Mouse (Mus musculus) regulatory T cell (primary cell): ENCODE results near the gene Mmab.

Experiments used
- in situ Hi-C: fragments of 300-600 bp; cut with MboI, MseI; formaldehyde crosslinking; loops from one replicate; pipeline ENCODE4 v1.15.1; 2025; ENCODE audit warnings: high pct_unique_total_duplicates

The Mmab gene

DNA sequence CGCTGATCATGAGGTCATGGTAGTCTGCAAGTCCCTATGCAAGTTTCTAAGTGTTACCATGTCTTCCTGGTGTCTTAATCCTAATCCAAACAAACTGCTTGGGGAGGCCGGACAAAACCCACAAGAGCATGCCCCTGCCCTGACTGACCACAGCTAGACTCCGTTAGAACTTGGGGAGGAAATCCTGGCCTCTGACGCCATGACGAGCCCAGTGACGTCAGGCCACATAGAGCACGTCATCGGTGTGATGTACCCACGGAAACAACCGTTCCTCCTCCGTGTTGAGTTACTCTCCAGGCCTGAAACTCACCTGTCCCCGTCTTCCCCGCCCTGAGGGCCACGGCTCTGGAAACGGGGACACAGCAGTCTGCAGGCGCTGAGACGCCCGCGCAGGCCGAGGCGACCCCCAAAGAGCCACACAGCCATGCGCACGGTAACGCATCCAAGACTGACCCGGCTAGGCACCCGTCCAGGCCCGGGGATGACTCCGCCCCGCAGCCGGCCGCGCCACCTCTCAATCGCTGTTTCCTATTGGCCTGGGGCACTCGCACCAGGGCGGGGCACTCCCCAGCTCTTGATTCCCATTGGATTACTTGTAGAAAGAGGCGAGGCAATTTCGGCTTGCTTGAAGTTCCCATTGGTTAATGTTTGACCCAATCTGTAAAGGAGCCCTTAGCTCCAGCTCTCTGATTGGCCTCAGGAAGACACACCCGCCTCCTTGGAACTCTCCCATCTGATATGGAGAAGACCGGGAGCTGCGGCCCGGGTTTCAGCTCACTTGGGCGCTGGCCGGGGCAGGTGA is at the start of gene Mmab, which contains the start of gene Mvk:
Mmab (minus strand) TSS at position 495 of the 802 bp plus-strand sequence.
Mvk (plus strand) TSS at position 704 of the 802 bp plus-strand sequence.
- in situ Hi-C loops = loop anchor here (10.0 kb wide), 1 partner anchor 669 kb away; the partner anchor contains the start of genes Iscu and Sart3

DNA sequence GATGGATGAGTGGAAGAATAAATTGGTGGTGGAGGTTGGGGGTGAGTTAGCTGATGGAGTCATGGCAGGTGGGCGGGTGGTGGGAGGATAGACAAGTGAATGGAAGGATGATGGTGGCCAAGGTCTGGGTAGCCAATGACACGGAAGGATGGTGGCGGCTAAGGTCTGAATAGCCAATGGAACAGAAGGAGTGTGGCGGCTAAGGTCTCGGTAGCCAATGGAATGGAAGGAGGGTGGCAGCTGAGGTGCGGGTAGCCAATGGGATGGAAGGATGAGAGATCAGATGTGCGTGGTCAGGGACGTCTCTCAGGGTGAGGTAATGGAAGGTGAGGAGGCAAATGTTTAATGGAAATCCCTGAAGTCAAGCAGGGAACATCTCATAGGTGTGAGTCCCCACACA is 46.4 kb upstream of the Mmab start:
- in situ Hi-C loops = no loop called here

DNA sequence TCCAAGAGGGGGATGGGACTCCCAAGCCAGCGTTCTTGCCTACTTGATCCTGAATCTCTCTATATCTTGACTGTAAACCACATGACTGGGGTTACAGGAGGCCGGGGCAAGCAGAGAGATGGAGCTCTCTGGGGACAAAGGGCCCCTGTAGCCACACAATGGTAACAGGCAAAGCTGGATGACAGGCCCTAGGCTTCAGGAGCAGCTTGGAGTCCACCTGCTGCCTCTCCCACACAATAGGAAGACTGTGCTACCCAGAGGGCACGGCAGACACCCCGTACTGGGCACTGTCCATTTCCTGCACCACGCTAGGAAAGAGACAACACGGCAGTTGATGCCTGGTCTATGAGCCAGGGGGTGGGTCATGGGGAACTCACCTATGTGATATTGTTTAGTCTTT is 45.7 kb upstream of the Mmab start:
- in situ Hi-C loops = no loop called here

DNA sequence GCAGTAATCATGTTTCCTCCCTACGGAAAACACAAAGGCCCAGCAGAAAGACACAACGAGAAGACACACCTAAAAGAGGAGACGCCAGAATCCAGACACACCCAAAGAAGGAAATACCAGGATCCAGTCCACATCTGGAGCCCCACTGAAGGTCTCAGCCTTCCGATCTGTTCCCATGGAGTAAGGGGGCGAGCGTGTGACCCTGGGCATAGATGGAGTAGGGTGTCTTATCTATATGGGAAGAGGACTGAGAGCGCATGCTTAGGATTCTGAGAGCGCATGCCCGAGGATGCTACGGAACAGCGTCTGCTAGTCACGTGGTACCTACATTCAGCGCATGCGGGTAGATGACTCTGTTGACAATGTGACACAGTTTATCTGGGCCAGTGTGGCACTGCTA is 41.8 kb upstream of the Mmab start:
- in situ Hi-C loops = no loop called here

DNA sequence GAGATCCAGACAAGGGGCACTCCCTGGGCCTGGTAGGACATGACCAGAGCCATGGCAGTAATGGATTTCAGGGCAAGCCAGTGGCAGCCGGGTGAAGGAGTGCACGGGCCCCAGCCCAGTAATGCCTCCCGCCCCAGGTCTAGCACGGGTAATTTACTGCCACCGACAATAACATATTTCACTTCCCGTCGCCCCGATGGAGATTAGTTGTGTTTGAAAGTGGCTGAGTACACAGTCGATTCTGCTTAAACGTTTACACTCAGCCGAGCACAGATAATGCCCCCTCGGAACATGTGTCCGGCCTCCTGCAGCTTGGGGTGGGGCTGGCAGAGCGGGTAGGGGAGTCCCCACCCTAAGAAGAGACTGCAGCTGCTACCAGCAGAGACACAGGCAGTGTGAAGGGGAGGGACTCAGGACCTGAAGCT is 38.7 kb upstream of the Mmab start:
- in situ Hi-C loops = no loop called here

DNA sequence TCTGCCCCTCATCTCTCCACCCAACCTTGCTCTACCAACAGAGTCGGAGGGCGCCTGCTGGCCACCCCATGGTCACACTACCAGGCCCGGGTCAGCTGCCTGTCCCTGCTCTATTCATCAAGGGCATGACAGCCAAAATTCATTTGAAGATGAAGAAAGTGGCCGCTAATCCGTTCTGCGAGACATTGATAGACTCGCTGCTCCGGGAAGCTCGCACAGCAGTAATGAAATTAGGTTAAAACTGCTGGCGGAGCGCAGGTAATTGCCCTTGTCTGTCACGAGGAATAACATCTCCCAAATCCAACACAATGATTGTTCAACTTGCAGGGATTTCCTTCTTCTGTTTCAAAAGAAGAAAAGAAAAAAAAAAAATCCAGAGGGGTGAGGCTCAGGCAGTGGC is 34.4 kb upstream of the Mmab start:
- in situ Hi-C loops = no loop called here

DNA sequence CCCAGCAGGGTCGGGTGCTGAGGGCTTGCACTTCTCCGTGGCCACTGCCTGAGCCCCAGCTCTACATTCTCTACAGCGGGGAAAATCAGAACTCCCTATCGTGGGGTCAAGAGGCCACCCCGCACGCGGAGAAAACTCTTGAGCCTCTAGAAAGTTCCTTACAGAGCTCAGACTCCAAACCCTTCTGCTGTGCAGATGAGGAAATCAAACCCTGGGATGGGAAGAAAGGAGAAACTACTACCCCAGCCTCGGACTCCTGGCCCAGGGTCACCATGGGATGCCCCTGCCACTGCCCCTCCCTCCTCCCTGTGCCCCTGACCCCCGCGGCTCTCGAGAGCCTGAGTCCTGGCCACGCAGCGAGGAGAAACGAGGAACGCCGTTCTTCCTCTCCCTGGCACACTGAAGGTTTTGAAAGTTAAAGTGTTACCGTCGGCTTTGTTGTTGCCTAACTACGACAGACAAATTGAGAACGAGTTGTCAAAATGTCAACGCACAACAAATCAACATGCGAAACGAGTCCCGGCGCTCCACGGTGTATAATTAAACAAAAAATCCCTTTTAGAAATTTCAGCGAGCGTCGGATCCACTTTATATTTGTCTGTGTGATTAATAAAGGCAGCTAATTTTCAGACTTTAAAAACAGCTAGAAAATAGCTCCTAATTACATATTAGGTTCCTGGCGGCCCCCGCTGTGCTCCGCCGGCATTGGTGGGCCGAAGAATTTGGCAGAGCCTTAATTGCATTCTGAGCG is 31.1 kb upstream of the Mmab start:
- in situ Hi-C loops = no loop called here

DNA sequence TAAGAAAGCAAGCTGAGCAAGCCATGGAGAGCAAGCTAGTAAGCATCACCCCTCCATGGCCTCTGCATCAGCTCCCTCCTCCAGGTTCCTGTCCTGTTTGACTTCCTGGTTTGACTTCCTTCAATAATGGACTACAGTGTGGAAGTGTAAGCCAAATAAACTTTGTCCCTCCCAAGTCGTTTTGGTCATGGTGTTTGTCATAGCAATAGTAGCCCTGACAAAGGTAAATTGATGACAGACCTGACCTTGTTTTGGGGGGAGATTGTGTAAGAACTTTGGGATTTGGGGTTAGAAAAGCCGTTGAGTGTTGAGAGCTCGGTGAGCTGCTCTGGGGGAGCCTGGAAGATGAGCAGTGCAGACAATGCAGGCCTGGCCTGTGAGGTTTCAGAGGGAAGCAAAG is 26.5 kb upstream of the Mmab start:
- in situ Hi-C loops = no loop called here

DNA sequence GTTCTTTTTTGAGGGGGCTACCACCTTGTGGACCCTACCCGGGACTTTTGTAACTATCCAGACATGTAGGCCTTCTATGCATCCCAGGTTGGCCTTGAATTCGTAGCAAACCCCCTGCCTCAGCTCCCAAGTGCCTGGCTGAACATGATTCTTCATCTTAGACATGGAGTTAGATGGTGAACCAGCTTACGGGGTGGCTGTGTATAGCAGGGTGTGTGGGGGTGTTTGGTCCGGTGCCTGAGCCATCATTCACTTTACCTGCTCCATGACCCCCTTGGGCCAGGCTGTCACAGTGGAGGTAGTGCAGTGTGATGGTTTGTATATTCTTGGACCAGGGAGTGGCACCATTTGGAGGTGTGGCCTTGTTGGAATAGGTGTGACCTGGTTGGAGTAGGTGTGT is 24.1 kb upstream of the Mmab start:
- in situ Hi-C loops = no loop called here

DNA sequence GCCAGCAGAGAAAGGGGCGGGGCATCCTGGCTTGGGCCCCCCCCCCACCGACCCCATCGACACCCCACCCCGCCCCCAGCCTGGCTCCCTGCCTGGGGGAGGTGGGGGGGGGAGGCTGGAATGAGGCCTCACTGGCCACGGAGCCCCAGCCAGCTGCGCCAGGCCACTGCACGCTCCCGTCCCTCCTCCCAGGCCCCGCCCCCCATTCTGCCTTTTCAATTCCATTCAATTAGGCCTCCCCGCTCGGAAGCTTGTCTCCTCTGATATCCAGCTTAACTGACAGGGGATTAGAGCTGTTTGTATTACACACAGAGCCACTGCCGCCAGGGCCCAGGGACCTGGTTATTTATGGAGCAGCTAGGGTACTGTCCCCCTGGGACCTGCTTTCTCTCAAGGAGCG is 23.6 kb upstream of the Mmab start:
- in situ Hi-C loops = no loop called here

DNA sequence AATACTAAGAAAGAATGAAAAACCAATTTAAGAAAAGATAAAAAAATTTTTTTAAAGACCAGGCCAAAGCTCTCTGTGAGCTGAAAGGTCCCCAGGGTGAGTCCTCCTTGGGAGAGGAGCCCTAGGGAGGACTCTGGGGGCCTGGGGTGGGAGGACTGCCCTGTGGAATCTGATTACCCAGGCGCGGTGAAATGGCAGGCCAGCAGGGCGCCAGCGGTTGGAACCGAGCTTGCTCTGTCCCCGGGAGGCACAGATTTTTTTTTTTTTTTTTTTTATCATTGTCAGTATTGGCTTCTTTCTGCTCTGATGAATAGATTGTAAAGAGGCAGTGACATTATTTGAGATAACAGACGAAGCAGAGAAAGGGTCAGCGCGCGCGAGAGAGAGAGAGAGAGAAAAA is 23.2 kb upstream of the Mmab start:
- in situ Hi-C loops = no loop called here

DNA sequence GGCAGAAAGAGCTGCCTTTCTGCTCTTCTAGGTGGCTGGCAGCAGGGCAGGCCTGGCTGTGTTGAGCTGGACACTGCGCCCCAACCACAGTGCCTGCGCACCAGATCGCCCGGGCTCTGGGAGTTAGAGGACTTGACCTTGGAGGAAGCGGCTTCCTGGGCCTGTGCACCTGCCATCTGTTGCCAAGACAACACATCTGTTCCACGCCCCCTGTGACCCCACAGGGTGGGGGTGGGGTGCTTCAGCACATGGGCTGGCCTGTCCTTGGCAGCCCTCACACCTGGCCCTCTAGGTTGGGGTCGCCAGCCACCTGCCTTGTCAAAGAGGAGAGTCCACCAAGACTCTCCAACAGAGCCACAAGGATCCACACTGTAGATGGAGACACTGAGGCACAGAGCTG is 21.8 kb upstream of the Mmab start:
- in situ Hi-C loops = no loop called here

DNA sequence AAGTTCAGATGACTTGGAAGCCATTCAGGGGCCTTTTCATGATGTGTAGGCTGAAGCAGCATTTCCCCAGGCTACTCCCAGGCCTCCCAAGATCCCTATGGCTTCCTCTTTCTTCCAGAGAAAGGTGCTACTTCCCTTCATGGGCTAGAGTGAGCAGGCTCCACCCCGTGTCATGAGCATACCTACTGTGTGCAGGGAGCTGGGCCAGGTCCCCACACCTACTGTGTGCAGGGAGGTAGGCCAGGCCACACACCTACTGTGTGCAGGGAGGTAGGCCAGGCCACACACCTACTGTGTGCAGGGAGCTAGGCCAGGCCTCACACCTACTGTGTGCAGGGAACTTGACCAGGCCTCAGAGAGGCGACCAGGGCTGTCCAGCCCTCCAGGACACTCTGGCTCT is 20.7 kb upstream of the Mmab start:
- in situ Hi-C loops = loop anchor here (5.0 kb wide), 1 partner anchor 98 kb away; no protein-coding TSS in a partner anchor

DNA sequence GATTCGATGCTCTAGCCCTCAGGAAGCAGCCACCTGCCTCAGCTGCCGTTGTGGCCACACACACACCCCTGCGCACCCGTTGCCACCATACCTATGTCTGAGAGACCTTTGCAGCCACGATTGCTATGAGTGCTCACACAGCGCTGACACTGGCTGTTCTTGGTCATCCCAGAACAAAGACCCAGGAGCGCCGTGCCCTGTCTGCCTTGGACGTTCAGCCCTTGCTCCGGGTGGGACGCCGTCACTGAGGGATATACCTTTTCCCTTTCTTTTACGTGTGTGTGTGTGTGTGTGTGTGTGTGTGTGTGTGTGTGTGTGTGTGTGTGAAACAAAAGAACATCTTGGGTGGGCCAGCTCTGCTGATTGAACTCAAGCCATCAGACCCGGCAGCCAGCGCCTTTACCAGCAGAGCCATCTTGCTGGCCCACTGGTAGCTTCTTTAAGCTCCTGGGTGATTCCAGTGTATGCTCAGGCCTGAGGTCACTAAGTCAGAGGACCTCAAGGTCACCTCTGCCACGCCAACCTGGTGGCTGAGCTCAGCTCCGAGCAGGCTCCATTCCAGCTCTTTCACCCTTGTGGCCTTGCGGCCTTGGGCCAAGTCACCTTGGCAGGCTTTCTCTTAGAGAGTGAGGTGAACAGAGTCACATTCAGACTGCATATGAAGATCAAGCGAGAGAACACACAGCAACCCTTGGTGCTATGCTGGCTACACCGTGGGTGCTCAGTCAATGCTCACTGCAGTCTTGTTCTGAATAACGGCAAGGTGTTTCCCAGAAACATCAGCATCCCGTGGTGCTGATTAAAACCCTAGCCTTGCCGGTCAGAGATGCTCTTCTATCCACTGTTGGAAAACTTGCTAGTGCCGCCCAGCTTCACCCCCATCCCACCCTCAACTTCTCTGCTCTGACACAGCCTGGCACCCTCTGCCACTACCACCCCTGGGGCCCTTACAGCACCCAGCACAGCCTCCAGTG is 18.5 kb upstream of the Mmab start:
- in situ Hi-C loops = loop anchor here (5.0 kb wide), 1 partner anchor 100 kb away; no protein-coding TSS in a partner anchor

DNA sequence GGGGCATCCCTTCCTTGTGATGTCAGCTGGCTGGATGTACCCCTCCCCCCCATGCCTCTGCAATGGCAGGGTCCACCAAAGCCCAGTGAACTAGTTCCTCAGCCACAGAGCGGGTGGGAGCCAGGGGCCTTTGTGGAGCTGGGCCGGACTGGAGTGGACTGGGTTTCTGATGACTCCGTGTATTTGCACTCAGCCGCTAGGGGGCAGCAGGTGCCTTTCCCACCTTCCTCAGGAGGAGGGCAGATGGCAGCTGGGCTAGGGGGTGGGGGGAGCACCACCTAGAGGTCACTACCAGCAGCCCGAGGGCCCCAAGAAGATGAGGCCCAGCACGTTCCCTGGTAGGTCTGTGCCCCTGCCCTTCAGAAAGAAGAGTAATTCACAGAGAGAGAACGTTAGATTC is 17.4 kb upstream of the Mmab start:
- in situ Hi-C loops = loop anchor here (5.0 kb wide), 1 partner anchor 101 kb away; no protein-coding TSS in a partner anchor

DNA sequence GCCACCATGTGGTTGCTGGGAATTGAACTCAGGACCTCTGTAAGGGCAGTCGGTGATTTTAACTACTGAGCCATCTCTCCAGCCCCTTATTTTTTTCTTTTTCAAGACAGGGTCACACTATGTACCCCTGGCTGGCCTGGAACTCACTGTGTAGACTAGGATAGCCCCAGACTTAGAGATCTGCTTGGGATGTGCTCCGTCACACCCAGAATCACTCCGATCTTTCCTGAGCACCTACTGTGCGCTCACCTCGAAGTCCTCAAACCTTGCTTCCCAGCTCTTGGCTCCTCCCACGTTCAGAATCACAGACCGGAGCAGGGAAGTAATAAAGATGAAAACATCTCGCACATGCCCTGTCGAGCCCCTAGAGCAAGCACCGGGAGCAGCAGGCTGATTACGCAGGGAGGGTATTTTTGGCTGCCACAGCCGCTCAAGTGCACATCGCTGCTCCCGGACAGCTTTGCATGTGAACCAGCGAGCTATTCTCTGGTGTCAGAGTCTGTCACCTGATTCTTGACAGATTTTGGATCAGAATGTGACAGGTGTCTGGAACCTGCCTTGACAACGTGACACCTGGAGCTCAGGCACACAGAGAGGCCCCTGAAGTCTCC is 13.2 kb upstream of the Mmab start:
- in situ Hi-C loops = no loop called here

DNA sequence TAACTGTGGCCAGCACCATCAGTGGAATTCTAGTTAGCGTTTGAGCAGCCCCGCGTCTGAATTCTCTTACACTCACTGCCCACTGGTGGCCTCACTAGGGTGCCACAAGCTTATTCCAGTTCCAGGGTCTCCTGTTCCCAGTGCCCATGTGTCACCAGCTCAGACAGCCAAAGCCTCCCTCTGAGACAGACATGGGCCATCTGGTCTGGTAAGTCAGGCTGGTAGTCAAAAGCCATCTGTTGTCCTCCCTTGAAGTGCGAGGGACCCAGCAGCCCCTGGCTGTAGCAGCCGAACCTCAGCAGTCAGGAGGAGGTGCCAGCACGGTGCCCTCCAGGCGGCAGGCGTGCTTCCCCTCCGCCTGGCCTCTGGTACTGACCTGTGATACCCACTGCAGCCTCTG is 12.4 kb upstream of the Mmab start:
- in situ Hi-C loops = no loop called here

DNA sequence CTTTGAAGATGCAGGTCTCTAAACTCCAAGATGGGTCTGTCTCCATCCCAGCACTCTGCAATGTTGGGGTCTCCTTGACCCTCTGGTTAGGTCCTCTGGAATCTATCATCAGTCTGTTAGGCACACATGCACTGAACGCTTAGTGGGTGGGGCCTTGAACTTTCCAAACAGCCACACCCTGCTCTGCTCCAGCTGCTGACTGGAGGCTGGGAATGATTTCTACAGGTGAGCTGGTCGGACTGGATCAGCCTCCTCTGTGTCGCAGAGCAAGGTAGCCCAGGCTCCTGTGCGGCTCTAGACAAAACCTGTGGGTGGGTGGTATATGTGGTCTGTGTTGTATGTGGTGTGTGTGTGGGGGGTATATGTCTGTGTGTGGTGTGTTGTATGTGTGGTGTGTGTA is 5.2 kb upstream of the Mmab start:
- in situ Hi-C loops = loop anchor here (10.0 kb wide), 1 partner anchor 674 kb away; the partner anchor contains the start of genes Iscu and Sart3

DNA sequence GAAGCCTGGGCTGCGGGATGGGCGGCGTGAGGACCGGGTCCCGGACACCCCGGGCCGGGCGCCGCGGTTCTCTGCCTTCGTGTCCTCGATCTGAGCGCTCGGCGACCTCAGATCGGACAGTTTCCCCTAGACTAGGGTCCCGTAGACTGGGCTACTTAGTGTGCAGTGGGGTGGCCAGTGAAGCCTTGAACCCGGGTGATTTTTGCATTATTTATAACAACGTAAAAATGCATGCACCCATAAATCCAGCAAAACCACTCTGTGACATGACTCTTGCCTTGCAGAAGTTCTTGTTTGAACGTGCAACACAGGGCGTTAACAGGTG is 470 bp upstream of the Mmab start:
- in situ Hi-C loops = loop anchor here (10.0 kb wide), 1 partner anchor 670 kb away; the partner anchor contains the start of genes Iscu and Sart3

DNA sequence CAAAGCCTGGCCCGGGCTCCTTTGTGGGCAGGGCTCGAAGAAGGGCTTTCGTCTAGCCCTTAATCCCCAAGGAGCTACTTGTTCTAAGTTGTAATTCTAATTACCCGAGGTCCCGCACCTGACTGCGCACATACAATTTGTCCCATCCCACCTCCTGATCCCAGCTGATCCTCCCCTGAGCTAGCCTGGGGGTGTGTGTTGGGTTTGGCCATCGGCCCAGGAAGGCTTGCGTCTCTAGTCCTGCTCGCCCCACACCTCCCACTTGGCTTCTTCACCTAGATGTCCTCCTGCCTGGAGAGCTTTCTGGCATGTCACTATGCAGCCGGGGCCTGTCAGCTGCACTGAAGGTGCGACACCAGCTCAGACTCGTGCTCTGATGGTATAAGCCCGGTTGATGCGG is 8.3 kb downstream of the Mmab start:
- in situ Hi-C loops = no loop called here

DNA sequence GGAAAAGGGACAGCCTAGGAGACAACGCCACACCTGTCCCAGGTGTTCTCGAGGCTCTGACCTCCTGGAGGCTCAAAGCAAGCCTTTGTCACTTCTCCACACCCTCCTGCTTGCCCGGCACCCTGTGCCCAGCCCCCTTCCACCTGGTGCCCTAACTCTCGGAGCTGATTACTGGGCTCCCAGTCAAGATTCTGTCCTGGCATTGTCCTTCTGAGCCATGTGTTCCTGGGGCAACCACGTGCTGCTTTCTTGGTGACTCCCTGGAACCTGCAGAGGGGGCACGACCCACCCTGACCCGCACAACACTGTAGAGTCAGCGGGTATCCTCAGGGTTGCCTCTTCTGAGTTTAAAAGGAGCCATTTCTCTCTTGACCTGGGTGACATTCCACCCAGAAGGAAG is 9.5 kb downstream of the Mmab start:
- in situ Hi-C loops = no loop called here
